Mouse (Mus musculus) megakaryocyte-erythroid progenitor cell, adult 5-6 weeks (primary cell): ENCODE results near the gene Paqr4. TPM values are rescaled to one million over a fixed set of nuclear protein-coding genes. Genes with fewer than 3 reads are reported as not detected.

Experiments
- ATAC-seq: replicated peaks from 2 replicates; pipeline ENCODE4 v1.8.0; 2016; ENCODE audit warnings: mild to moderate bottlenecking, inconsistent platforms; ENCODE audit not compliant: severe bottlenecking, poor library complexity, low FRiP score, low TSS enrichment
- total RNA-seq, 2 experiments: library from RNA; stranded (forward) in 1 of 2; stranded (reverse) in 1 of 2; fragments of 200-1000, 215-1000 nt in 1 of 2; fragments of >200 nt in 1 of 2; fragmentation: Nextera tagmentation in 1 of 2; gene quantifications; 2 replicates each; pipeline ENCODE4 v1.2.3; 2014 to 2017

Gene Paqr4
- total RNA-seq, 2 experiments from 2014 or later, result 11.6 to 13.3 TPM

GRCm38 (mm10) chr17:23755689-23756088 is 15.0 kb upstream of the Paqr4 start:
- no peak for ATAC-seq

GRCm38 (mm10) chr17:23749400-23750191 is 8.9 kb upstream of the Paqr4 start:
- no peak for ATAC-seq

- peak; percentile 63 for ATAC-seq
Observed at GRCm38 (mm10) chr17:23748631-23749391, 8.1 kb upstream of the Paqr4 start.

GRCm38 (mm10) chr17:23748026-23748425 is 7.4 kb upstream of the Paqr4 start:
- ATAC-seq, result no peak

GRCm38 (mm10) chr17:23747471-23747870 is 6.8 kb upstream of the Paqr4 start:
- ATAC-seq, result no peak

GRCm38 (mm10) chr17:23746767-23747166 is 6.1 kb upstream of the Paqr4 start:
- ATAC-seq, result no peak

GRCm38 (mm10) chr17:23746311-23746710 is 5.6 kb upstream of the Paqr4 start:
- no peak for ATAC-seq

- ATAC-seq, result no peak
Observed at GRCm38 (mm10) chr17:23745301-23746251, 4.9 kb upstream of the Paqr4 start, which contains the start of gene Kremen2. Gene Kremen2 (minus strand): TSS chr17:23745833.

GRCm38 (mm10) chr17:23744651-23745050 is 4.0 kb upstream of the Paqr4 start:
- ATAC-seq, result no peak

- no peak for ATAC-seq
Observed at GRCm38 (mm10) chr17:23744076-23744475, 3.4 kb upstream of the Paqr4 start.

GRCm38 (mm10) chr17:23742941-23743340 is 2.3 kb upstream of the Paqr4 start:
- no peak for ATAC-seq

GRCm38 (mm10) chr17:23742210-23742793 is 1.6 kb upstream of the Paqr4 start:
- ATAC-seq, result no peak

GRCm38 (mm10) chr17:23741359-23742209 is 917 bp upstream of the Paqr4 start:
- ATAC-seq, result no peak

- ATAC-seq, result peak; percentile 79
Observed at GRCm38 (mm10) chr17:23740136-23740584, 507 bp downstream of the Paqr4 start.

- ATAC-seq, result no peak
Observed at GRCm38 (mm10) chr17:23739202-23740135, 1.2 kb downstream of the Paqr4 start.

GRCm38 (mm10) chr17:23738836-23739201 is 1.8 kb downstream of the Paqr4 start:
- ATAC-seq, result no peak
